Mouse (Mus musculus) gonadal fat pad, adult 2 months (tissue): Measurements from ENCODE around the gene Tomt. TPM values are rescaled to one million over a fixed set of nuclear protein-coding genes. Genes with fewer than 3 reads are reported as not detected.
"Not testable (repeated sequence)": the region's sequence is repeated elsewhere in the genome, so short reads cannot be mapped to it uniquely, and the experiment has no call there.

ENCODE experiments used
- DNase-seq: peaks from one replicate; pipeline ENCODE4 v3.0.0-alpha.2; 2012; ENCODE audit warnings: low read depth
- polyA plus RNA-seq: library from polyadenylated mRNA; depleted of rRNA; stranded (reverse); fragments of >200 nt; gene quantifications from 2 replicates; pipeline ENCODE4 v1.2.3, GENCODE M21; 2012; rRNA removed

The Tomt gene
- polyA plus RNA-seq, result 1.3 and 2.0 TPM in 2 replicates

DNA sequence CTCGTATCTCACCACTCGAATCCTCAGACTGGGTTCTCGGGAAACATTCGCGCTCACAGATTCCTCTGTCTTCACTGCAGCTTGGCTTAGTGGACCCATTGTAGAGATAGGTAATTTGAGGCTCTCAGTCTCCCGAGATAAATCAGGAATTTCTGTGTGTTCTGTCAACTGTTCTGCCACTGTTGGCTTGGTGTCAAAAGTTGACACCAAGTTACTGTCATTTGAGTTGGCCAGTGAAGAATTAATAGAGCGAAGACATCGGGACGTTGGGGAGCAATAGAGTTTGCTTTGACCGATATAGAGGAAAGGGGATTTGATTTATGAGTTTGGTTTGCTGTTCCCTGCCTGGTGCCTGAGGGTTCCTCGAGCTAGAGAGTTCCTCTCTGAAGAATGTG, at the start of gene Tomt:
Gene Tomt, minus strand, starts transcription at position 73 of the 395 bp plus-strand sequence.
- no peak for DNase-seq

DNA sequence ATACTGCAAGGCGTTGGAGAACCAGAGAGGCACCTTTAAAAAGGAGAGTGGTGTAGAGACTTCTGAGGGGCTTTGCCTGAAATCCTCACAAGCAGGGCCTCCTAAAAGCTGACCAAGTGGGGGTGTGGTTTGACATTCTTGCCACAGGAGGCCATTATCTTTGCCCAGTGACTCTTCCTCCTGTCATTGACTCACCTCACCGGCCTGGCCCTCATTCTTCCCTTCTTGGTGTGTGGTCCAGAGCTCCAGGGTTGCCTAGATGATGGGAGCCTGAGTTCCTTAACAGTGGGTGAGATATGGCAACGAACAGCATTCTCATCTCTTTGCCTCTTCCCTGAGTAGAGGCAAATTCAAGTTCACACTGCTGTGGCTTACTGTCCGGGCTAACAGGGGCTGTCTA, 49.7 kb upstream of the Tomt start:
- no peak for DNase-seq

DNA sequence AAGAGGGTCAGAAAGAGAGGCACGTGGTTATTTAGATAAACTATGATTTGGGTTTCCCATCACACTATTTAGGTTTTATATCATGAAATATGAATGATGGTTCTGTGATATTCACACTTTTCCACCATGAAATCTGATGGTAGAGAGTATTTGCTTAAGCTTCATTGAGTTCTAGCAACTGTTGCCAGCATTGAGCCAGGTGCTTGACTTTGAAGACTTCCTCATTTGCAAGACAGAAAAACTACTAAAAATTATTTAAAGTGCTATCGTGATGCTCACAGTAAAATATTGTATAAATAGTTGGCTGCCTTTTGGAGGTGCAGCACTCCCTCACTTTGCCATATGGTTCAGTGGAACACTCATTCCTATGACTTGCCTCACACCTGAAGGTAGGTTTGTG, 49.1 kb upstream of the Tomt start:
- DNase-seq, result no peak

DNA sequence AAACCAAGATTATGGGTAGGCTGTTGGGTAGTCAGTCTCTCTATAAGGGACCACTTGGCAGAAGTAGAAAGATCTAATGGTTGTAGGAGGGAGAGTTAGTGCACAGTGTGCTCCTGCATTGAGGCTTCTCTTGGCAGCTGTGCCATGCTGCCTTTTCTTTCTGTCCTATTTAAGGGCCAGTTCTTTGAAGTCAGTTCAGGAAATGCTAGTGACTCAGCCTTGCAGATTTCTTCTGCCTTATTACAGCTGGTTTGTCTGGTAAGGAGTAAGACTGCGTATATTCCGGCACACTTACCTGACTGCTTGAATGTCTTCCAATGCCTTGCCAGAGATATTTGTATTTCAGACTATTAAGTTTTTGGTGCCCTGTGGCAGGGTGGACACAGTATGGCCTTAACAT, 48.0 kb upstream of the Tomt start:
- DNase-seq, result peak; percentile 38

DNA sequence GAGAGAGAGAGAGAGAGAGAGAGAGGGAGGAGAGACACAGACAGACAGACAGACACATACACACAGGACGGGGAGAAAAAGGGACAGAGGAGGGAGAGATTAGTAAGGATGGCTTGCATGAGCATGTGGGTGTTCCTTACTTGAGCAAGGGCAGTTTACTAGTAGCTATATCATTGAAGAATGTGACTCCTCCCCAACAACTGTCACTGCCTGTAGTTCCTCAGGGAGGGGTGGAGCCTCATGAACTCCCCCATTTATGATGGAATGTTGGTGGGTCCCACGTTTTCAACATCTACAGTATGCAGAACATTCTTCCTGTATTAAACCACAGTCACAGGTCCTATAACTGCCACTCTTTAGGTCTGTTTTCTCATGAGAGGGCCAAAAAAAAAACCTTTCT, 45.9 kb upstream of the Tomt start:
- no peak for DNase-seq

DNA sequence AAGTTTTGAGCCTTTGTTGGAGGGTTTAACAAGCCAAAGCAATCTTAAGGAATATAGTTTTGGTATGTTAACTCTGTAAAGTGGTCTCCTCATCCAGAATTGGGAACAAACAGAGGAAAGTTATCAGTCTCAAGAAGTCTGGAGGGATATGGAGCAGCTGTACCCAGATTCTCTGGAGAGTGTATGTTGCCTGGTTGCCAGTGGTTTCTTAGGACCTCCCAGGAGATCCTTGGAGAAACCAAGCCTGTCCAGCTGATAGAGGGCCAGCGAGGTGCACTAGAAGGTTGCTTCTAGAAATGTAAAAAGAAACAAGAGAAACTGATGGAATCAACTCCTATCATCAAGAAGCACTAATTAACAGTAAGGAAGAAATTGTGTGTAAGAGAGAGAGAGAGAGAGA, 45.5 kb upstream of the Tomt start:
- no peak for DNase-seq

DNA sequence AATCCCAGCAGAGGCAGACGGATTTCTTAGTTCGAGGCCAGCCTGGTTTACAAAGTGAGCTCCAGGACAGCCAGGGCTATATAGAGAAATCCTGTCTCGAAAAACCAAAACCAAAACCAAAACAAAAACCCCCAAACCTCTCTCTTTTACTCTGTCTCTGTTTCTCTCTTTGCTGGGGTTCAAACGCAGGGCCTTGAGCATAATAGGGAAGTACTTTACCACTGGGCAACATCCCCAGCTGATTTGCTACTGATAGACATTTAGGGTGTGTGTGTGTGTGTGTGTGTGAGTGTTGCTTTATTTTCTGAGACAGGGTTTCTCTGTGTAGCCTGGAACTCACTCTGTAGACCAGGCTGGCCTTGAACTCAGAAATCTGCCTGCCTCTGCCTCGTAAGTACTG, 42.8 kb upstream of the Tomt start:
- not testable (repeated sequence) for DNase-seq

DNA sequence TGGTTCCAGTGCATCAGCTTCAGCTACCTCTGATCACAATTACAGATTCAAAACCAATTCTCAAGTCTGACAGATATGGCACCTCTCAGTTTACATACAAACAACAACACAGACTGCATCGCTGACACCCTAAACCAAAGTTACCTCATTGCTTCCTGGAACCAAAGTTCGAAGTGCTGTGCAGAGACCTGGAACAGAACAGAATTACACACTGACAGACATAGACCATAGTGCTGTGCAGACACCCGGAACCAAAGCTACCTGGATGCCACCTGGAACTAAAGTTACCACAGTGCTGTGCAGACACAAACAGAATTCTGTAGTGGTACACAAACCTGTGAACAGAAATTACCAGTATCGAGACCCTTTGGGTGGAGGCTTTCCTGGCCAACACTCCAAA, 33.6 kb upstream of the Tomt start:
- no peak for DNase-seq

DNA sequence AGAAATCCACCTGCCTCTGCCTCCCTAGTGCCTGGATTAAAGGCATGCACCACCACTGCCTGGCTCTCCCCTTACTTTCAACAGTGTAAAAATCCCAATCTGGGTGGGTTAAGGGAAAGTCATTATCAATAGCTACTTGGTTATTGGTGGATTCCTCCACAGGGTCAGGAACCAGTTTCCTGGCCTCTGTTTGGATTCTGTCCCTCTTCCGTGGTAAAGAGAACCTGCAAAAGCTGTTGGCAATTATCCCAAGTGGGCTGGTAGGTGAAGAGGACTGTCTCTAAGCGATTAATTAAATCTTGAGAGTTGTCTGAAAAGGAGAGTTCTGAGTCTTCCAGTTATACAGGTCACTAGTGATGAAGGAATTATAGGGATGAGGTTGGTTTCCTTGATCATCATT, 32.2 kb upstream of the Tomt start:
- no peak for DNase-seq

DNA sequence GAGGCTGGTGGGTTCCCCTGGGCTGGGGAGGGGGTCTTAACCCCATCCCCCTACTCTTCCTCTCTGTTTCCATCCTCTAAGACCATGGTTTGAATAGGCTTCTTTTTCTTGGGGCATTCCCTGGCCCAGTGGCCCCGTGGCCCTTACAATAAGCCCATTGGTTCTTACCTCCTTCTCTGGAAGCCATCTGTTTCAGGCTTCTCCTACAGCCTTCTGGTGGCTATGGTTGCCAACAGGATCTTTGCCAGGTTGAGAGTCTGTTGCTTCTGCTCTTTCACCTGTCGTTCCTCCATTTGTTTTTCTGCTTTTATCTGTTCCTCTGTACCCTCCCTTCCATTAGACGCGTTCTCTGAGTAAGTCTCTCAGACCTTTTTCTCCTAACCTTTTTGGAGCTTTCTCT, 31.4 kb upstream of the Tomt start:
- no peak for DNase-seq

DNA sequence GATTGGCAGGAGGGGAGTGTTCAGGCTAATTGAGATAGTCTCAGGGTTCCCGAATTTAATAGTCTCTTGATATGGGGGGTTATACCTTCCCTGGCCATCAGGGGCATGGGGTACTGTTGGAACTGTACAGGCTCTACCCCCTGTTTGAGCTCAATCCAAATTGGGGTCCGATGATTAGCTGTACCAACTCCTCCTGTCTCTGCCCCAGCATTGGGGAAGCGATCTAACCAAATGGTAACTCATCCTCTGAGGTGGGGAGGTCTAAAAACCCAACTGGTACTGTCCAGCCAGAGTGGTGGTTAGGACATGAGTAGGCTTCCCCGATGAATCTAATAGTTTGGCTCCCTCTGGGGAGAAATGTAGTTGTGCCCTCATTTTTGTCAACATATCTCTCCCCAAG, 30.8 kb upstream of the Tomt start:
- DNase-seq, result no peak

DNA sequence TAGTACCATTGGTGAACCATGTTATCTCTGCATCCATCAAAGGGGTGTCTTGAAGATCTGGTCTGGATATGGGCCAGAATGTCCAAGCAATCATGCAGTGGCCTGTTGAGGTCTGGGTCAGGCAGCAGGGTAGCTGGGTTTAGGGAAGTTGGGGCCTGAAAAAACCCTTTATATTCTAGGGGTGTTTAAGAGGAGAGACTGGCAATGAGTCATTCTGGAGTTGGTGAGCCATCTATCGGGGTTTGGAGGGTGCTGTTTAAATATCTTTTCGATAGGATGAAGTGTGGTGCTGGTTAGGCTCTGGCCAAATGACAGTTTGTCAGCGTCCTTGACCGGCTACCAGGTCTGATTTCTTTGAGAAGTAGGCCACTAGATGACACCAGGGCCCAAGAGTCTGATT, 29.8 kb upstream of the Tomt start:
- DNase-seq, result no peak

DNA sequence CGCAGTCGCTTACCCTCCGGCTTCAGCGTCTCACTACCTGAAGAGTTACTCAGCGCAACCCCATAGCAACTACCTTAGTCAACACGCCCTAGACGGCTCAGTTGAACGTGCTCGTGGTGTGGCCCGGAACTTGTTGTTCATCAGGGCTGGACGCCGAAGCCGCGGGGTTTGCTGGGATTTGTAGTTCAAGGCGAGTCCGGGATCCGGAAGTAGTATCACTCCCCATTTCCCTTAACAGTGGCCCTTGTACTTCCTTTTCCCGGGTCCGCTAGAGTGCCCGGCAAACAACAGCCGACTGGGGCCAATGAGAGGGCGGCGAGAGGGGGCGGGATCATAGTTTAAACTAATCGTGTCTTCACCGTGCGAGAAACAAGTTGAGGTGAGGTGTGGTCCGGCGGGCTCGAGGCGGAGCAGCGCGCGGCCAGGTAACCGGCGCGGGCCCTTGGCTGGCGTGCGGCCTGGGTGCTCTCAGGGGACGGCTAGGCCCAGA, 27.6 kb upstream of the Tomt start, which contains the start of the genes Lrrc51 and Numa1:
Gene Lrrc51, minus strand, starts transcription at position 145 of the 490 bp plus-strand sequence.
Gene Numa1, plus strand, starts transcription at position 361 of the 490 bp plus-strand sequence.
- DNase-seq, result peak; percentile 93

DNA sequence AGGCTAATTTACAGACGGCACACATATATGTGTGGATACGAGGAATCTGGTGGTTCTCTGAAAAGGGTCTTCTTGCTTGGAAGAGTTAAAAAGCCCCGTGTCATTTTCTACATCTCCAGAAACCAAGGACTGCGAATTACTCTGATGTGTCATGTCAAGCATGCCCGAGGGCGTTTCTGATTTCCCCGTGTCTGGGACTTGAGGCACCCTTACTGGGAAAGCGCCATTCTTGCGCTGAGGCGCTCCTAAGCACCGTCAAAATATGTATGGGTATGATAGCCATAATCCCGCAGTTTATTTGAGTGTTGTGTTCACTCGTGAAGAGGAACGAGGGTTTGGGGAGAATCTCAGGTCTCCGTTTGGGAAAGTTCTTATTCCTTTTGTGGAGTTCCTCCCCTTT, 27.1 kb upstream of the Tomt start:
- no peak for DNase-seq

DNA sequence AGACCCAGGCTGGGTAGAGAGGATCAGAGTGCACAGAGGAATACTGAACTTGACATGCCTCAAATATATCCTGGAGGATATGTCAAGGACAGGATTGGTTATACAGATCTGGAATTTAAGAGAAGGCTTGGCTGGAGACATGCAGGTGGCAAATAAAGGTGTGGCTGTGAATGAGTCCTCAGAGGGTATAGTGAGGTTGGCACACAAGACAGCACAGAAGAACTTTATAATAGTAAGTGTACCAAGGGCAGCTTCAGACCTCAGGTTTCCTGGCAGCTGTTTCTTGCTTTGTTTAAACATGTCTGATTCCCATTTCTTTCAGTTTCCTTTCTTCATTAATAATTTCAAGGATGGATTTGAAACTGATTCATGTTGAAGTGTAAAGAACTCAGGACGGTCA, 26.4 kb upstream of the Tomt start:
- DNase-seq, result no peak

DNA sequence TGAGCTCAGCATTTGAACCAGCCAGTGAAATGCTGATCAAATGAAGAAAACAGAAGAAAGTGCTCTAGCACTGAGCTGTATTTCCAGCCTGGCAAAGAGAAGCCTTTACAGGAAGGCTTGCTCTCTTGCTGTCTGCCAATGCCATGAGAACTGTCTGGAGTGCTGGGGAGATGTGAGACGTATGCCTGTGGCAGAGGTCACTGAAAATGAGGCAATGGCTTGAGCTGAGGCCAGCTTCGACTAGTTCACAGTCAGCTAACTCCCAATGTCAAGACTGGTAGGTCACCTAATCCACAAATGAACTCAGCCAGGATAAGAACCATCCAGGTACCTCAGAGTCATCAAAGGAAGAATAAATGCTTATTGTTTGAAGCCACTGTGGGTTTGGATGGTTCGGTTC, 21.9 kb upstream of the Tomt start:
- no peak for DNase-seq

DNA sequence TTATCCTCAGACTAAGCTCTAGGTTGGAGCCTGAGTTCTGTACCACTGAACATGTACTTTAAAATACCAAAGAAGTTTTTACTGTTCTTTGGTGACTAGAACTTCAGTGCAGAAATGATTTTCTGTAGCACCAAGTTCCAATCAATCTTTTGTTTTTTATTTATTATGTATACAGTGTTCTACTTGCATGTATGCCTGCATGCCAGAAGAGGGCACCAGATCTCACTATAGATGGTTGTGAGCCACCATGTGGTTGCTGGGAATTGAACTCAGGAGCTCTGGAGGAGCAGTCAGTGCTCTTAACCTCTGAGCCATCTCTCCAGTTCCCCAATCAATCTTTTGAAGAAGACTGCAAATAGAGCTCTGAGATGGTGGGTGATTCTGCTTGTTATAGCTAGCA, 19.7 kb upstream of the Tomt start:
- DNase-seq, result not testable (repeated sequence)

DNA sequence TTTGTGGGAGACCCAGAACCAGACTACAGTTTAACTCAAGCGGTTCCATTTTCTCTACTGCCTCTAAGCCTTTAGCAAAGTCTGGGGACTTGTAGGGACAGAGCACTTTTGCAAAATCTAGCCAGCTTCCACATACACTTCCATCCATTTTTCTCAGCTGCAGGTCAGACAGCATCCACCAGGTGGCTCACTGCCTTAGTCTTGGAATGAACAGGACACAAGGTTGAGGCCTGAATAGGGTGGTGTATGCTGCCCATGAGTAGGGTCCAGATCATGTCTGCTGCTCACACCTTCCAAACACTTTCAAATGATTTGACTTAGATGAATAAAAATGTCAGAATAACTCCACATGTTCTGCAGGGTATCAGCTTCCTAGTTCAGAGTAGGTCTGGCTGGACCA, 11.9 kb upstream of the Tomt start:
- DNase-seq, result no peak

DNA sequence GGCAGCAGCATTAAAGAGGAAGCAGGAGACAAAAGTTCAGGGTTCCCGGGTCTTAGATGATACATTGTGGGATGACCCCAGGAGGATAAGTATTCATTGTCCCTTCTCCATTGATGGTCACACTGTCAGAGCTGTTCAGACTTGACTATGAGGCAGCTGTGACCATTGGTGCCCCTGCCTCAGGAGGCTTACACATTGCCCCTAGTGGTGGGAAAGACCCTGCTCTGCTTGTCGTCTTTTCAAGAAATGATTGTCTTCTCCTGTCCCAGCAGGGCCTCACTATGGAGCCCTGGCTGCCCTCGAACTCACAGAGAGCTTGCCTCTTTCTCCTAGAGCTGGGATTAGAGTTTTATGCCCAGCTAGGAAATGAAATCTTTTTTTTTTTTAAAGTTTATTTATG, 5.8 kb upstream of the Tomt start:
- DNase-seq, result no peak

DNA sequence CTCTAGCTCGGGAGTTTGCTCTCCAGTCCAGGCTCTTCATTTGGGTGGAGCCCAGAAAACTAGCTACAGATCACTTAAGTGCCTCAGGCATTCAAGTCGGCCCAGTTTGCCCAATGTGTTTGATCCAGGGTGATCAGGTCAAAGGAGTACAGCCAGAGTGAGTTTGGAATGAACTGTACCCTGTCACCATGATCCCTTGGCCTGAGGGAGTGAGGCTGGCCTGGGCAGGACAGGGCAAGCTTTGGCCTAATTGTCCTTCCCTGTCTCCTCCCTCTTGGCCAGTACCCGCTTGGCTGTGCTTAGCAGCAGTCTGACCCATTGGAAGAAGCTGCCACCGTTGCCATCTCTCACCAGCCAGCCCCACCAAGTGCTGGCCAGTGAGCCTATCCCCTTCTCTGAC, 4.0 kb upstream of the Tomt start:
- DNase-seq, result peak; percentile 96

DNA sequence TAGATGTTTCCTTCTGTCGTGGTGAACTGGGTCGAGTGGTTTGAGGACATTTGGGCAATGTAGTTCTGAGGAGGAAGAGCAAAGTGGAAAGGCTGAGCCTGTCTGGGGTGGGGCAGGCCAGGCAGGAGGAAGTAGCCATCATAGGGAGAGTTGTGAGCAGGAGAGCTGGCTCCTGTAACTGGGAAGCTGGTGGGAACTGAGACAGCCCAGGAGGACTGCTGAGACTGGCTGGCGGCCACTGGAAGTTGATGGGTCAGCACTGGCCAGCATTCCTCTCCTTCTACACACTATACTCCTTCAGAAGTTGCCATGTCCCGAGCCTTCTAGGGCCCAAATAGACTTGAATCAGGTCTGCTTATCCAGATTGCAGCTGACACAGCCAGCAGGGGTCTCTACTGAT, 2.2 kb upstream of the Tomt start:
- DNase-seq, result no peak

DNA sequence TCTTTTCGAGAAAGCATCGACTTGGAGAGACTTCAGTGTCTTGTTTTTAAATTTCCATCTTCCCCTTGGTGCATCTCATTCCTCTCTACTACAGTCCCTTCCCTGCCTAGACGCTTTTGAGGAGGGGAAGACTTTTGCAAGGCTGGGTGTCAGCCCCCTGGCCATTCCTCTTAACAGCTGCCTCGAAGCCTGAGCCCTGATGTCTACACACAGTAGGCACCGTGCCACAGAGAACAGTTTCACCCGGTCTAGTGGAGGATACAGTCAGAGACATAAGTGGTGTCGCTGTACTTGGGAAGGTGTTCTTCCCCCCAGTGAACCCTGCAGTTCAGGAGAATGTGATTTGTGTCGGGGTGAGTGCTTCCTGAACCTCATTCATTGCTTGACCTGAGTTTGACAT, 537 bp upstream of the Tomt start:
- no peak for DNase-seq

DNA sequence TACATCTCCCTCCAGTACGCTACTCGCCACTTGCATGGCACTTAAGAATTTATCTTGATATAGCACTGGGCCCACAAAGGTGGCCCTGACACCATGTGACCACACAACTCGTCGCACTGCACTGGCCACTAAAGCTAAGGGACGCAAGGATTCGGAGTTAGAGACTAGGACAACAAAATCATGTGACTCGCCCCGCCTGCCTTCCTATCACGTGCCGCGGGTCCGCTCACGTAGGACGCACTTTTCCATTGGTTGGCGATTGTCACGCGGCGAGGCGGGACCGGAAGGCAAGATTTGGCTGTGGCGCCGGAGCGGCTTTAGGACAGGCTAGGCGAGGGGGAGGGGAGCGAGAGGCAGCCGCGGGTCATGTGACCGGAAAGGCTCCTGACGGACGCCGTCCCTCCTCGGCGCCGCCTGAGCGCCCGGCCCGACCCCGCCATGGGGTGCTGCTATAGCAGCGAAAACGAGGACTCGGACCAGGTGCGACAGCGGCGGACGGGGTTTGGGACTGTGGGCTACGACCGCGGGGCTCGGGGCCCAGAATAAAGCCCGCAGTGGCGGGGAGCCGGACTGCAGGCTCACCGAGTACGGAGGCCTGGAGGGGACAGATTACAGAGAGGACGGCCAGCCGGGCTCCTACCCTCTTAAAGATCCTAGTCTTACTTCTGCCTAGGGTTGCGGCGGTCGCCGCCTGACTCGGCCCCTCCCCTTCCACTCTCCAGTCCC, 435 bp downstream of the Tomt start, which contains the start of gene Lamtor1:
Gene Lamtor1, plus strand, starts transcription at position 344 of the 726 bp plus-strand sequence.
- DNase-seq, result peak; percentile 89

DNA sequence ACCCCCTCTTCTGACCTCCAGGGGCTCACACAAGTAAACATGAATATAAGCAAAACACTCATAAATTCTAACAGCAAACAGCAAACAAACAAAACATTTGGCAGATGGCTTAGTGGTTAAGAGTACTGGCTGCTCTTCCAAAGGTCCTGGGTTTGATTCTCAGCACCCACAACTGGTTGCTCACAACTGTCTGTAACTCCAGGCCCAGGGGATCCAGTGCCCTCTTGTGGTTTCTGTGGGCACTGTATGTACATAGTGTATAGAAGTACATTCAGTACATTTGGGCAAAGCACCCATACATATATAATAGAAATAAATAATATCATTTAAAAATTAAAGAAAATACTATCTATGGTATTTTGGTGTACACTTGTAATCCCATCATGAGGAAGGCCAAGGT, 3.3 kb downstream of the Tomt start:
- DNase-seq, result no peak
